Mouse (Mus musculus) MEL (cell line): Measurements from ENCODE around the gene Avpr2. TPM values are rescaled to one million over a fixed set of nuclear protein-coding genes. Genes with fewer than 3 reads are reported as not detected.

Source experiments
- DNase-seq: peaks from one replicate; pipeline ENCODE4 v3.0.0; 2011; ENCODE audit warnings: low read depth, low spot score
- H3K27ac ChIP-seq: 2 replicates; pipeline ENCODE4 v1.5.1; 2012; ENCODE audit warnings: low read depth, mild to moderate bottlenecking, control low read depth, low read length, moderate library complexity; ENCODE audit not compliant: control insufficient read depth
- H3K27me3 ChIP-seq, 2 experiments: fragments of 150-350 bp in 1 of 2; sonication (generic) in 1 of 2; 2 replicates each; pipeline ENCODE4 v1.6.1; 2012; ENCODE audit warnings: low read length in 2 of 2, mild to moderate bottlenecking in 2 of 2, improper control_type of control experiment in 1 of 2, moderate library complexity in 1 of 2; ENCODE audit not compliant: insufficient read depth in 2 of 2, control insufficient read depth in 1 of 2
- H3K36me3 ChIP-seq, 2 experiments: 2 replicates each; pipeline ENCODE4 v1.6.1; 2012 to 2014; ENCODE audit warnings: low read length in 2 of 2, improper control_type of control experiment in 1 of 2, inconsistent platforms in 1 of 2, mild to moderate bottlenecking in 1 of 2; ENCODE audit not compliant: insufficient read depth in 2 of 2, control insufficient read depth in 1 of 2
- H3K4me1 ChIP-seq, 2 experiments: fragments of 150-350 bp in 1 of 2; sonication (generic) in 1 of 2; 2 replicates each; pipeline ENCODE4 v1.6.1; 2012; ENCODE audit warnings: low read length in 2 of 2, improper control_type of control experiment in 1 of 2, mild to moderate bottlenecking in 1 of 2; ENCODE audit not compliant: insufficient read depth in 2 of 2, control insufficient read depth in 1 of 2
- H3K4me3 ChIP-seq, 2 experiments: fragments of 150-350 bp in 1 of 2; sonication (generic) in 1 of 2; 2 replicates each; pipeline ENCODE4 v1.5.1; 2012; ENCODE audit warnings: low read depth in 2 of 2, low read length in 2 of 2, mild to moderate bottlenecking in 2 of 2, moderate library complexity in 2 of 2, control low read depth in 1 of 2, improper control_type of control experiment in 1 of 2; ENCODE audit not compliant: control insufficient read depth in 1 of 2, insufficient read depth in 1 of 2
- H3K79me2 ChIP-seq: 2 replicates; pipeline ENCODE4 v1.6.1; 2012; ENCODE audit warnings: mild to moderate bottlenecking, low read length, moderate library complexity; ENCODE audit not compliant: control insufficient read depth, poor library complexity, insufficient read depth
- H3K9ac ChIP-seq: 2 replicates; pipeline ENCODE4 v1.6.1; 2012; ENCODE audit warnings: low read depth, mild to moderate bottlenecking, control low read depth, low read length, moderate library complexity; ENCODE audit not compliant: control insufficient read depth, poor library complexity, severe bottlenecking
- H3K9me3 ChIP-seq: fragments of 150-350 bp; sonication (generic); replicated peaks from 2 replicates; pipeline ENCODE4 v1.6.1; 2012; ENCODE audit warnings: mild to moderate bottlenecking, low read length, improper control_type of control experiment, moderate library complexity; ENCODE audit not compliant: insufficient read depth
- CHD1 ChIP-seq: IDR thresholded peaks from 2 replicates; pipeline ENCODE4 v1.6.1; 2012; ENCODE audit warnings: low read depth, mild to moderate bottlenecking, inconsistent platforms, low read length, improper control_type of control experiment
- CHD2 ChIP-seq: IDR thresholded peaks from 2 replicates; pipeline ENCODE4 v1.6.1; 2011; ENCODE audit warnings: low read length, improper control_type of control experiment
- ELF1 ChIP-seq: IDR thresholded peaks from 2 replicates; pipeline ENCODE4 v1.6.1; 2014; ENCODE audit warnings: low read depth, mild to moderate bottlenecking, inconsistent platforms, low read length, improper control_type of control experiment, moderate library complexity
- EP300 ChIP-seq, 2 experiments: IDR thresholded peaks; 2 replicates each; pipeline ENCODE4 v1.6.1; 2011; ENCODE audit warnings: improper control_type of control experiment in 2 of 2, low read length in 2 of 2, low read depth in 1 of 2, mild to moderate bottlenecking in 1 of 2
- ETS1 ChIP-seq: IDR thresholded peaks from 2 replicates; pipeline ENCODE4 v1.6.1; 2012; ENCODE audit warnings: low read depth, mild to moderate bottlenecking, inconsistent platforms, low read length, improper control_type of control experiment, moderate library complexity
- GATA1 ChIP-seq: IDR thresholded peaks from 2 replicates; pipeline ENCODE4 v1.6.1; 2011; ENCODE audit warnings: low read depth, low read length, improper control_type of control experiment
- HCFC1 ChIP-seq: IDR thresholded peaks from 2 replicates; pipeline ENCODE4 v1.6.1; 2012; ENCODE audit warnings: low read depth, mild to moderate bottlenecking, inconsistent platforms, low read length, improper control_type of control experiment, moderate library complexity
- JUND ChIP-seq: IDR thresholded peaks from 2 replicates; pipeline ENCODE4 v1.6.1; 2011; ENCODE audit warnings: low read depth, mild to moderate bottlenecking, improper control_type of control experiment, low read length
- MAX ChIP-seq: IDR thresholded peaks from 2 replicates; pipeline ENCODE4 v1.6.1; 2011; ENCODE audit warnings: low read length, improper control_type of control experiment
- MAZ ChIP-seq: IDR thresholded peaks from 2 replicates; pipeline ENCODE4 v1.6.1; 2012; ENCODE audit warnings: low read depth, mild to moderate bottlenecking, inconsistent platforms, low read length, improper control_type of control experiment
- MEF2A ChIP-seq: IDR thresholded peaks from 2 replicates; pipeline ENCODE4 v1.6.1; 2014; ENCODE audit warnings: low read depth, mild to moderate bottlenecking, inconsistent platforms, low read length, improper control_type of control experiment; ENCODE audit not compliant: poor library complexity, insufficient replicate concordance, severe bottlenecking; ENCODE audit errors: extremely low read depth
- MXI1 ChIP-seq: IDR thresholded peaks from 2 replicates; pipeline ENCODE4 v1.6.1; 2011; ENCODE audit warnings: mild to moderate bottlenecking, low read depth, low read length, improper control_type of control experiment
- MYB ChIP-seq: IDR thresholded peaks from 2 replicates; pipeline ENCODE4 v1.6.1; 2011; ENCODE audit warnings: mild to moderate bottlenecking, low read depth, low read length, improper control_type of control experiment
- MYC ChIP-seq: IDR thresholded peaks from 2 replicates; pipeline ENCODE4 v1.6.1; 2011; ENCODE audit warnings: low read depth, mild to moderate bottlenecking, low read length, improper control_type of control experiment, moderate library complexity
- NELFE ChIP-seq: IDR thresholded peaks from 2 replicates; pipeline ENCODE4 v1.6.1; 2011; ENCODE audit warnings: low read depth, low read length, improper control_type of control experiment
- NRF1 ChIP-seq: IDR thresholded peaks from 2 replicates; pipeline ENCODE4 v1.6.1; 2014; ENCODE audit warnings: low read depth, mild to moderate bottlenecking, inconsistent platforms, low read length, improper control_type of control experiment, moderate library complexity; ENCODE audit not compliant: poor library complexity, insufficient read depth, severe bottlenecking
- POLR2A ChIP-seq, 2 experiments: IDR thresholded peaks; 2 replicates each; pipeline ENCODE4 v1.6.1; 2011 to 2012; ENCODE audit warnings: low read length in 2 of 2, mild to moderate bottlenecking in 2 of 2, control low read depth in 1 of 2, improper control_type of control experiment in 1 of 2, low read depth in 1 of 2, moderate library complexity in 1 of 2; ENCODE audit not compliant: control insufficient read depth in 1 of 2, insufficient read depth in 1 of 2, poor library complexity in 1 of 2
- POLR2AphosphoS2 ChIP-seq: IDR thresholded peaks from 2 replicates; pipeline ENCODE4 v1.6.1; 2011; ENCODE audit warnings: low read length, improper control_type of control experiment
- POLR2AphosphoS5 ChIP-seq: IDR thresholded peaks from 2 replicates; pipeline ENCODE4 v1.6.1; 2012; ENCODE audit warnings: low read depth, borderline replicate concordance, mild to moderate bottlenecking, inconsistent platforms, low read length, moderate library complexity, mixed read lengths
- RAD21 ChIP-seq: IDR thresholded peaks from 2 replicates; pipeline ENCODE4 v1.6.1; 2011; ENCODE audit warnings: mild to moderate bottlenecking, low read depth, low read length, improper control_type of control experiment
- RCOR1 ChIP-seq: IDR thresholded peaks from 2 replicates; pipeline ENCODE4 v1.6.1; 2012; ENCODE audit warnings: low read depth, mild to moderate bottlenecking, inconsistent platforms, low read length, improper control_type of control experiment
- SIN3A ChIP-seq: IDR thresholded peaks from 2 replicates; pipeline ENCODE4 v1.6.1; 2012; ENCODE audit warnings: low read length, improper control_type of control experiment, inconsistent platforms
- SMC3 ChIP-seq: IDR thresholded peaks from 2 replicates; pipeline ENCODE4 v1.6.1; 2011; ENCODE audit warnings: low read depth, low read length, improper control_type of control experiment
- TBP ChIP-seq: IDR thresholded peaks from 2 replicates; pipeline ENCODE4 v1.8.0; 2011; ENCODE audit warnings: low read depth, low read length, improper control_type of control experiment
- TCF12 ChIP-seq: IDR thresholded peaks from 2 replicates; pipeline ENCODE4 v1.6.1; 2014; ENCODE audit warnings: low read depth, mild to moderate bottlenecking, inconsistent platforms, low read length, improper control_type of control experiment, moderate library complexity
- UBTF ChIP-seq: IDR thresholded peaks from 2 replicates; pipeline ENCODE4 v1.6.1; 2012; ENCODE audit warnings: low read depth, mild to moderate bottlenecking, inconsistent platforms, low read length, improper control_type of control experiment, moderate library complexity, borderline replicate concordance; ENCODE audit not compliant: insufficient read depth
- USF1 ChIP-seq: IDR thresholded peaks from 2 replicates; pipeline ENCODE4 v1.6.1; 2014; ENCODE audit warnings: low read depth, mild to moderate bottlenecking, inconsistent platforms, low read length, improper control_type of control experiment, moderate library complexity
- USF2 ChIP-seq, 2 experiments: IDR thresholded peaks; 2 replicates each; pipeline ENCODE4 v1.6.1; 2011 to 2012; ENCODE audit warnings: improper control_type of control experiment in 2 of 2, low read length in 2 of 2, borderline replicate concordance in 1 of 2, inconsistent platforms in 1 of 2, low read depth in 1 of 2, mild to moderate bottlenecking in 1 of 2; ENCODE audit not compliant: insufficient read depth in 1 of 2
- ZC3H11A ChIP-seq: IDR thresholded peaks from 2 replicates; pipeline ENCODE4 v1.6.1; 2012; ENCODE audit warnings: low read depth, mild to moderate bottlenecking, inconsistent platforms, low read length, improper control_type of control experiment
- ZKSCAN1 ChIP-seq: IDR thresholded peaks from 2 replicates; pipeline ENCODE4 v1.6.1; 2012; ENCODE audit warnings: low read depth, mild to moderate bottlenecking, inconsistent platforms, low read length, improper control_type of control experiment, moderate library complexity
- ZMIZ1 ChIP-seq: IDR thresholded peaks from 2 replicates; pipeline ENCODE4 v1.6.1; 2012; ENCODE audit warnings: low read depth, mild to moderate bottlenecking, inconsistent platforms, low read length, improper control_type of control experiment, moderate library complexity
- polyA plus RNA-seq, 2 experiments: library from polyadenylated mRNA; stranded (reverse) in 1 of 2; unstranded in 1 of 2; fragments of >175 nt in 1 of 2; fragments of >200 nt in 1 of 2; gene quantifications; 2 replicates each; pipeline versions ENCODE4 v1.2.1 to v1.2.4; 2012; ENCODE audit warnings: low replicate concordance in 2 of 2, low read depth in 1 of 2; ENCODE audit not compliant: insufficient read length in 2 of 2, insufficient read depth in 1 of 2, missing spikeins in 1 of 2
- total RNA-seq: library from RNA; depleted of rRNA; stranded (reverse); fragments of 300-350 nt; gene quantifications from 2 replicates; pipeline ENCODE4 v1.2.3, GENCODE M21; 2012

Avpr2 gene
- total and polyA plus RNA-seq, 3 experiments, result 0.35 to 0.49 TPM; not detected in 1

DNA sequence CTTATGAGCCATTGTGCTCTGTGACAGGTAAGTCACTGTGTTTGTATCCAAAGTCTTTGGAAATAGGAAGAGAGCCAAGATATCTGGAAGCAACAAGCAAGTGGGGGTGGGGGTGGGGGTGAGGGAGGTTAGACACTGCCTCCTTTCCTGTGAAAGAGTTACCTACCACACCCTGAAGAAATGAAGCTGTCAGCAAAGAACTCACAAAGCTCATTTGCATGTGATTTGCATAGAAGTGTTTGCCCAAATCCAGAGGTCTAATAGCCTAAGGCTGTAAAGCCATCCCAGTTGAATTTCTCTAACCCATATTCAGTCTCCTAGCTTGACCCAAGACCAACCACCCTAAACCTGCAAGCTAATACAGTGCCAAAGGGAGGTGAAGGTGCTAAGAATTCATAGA lies 18.5 kb downstream of the Avpr2 start:
- Histone ChIP-seq H3K79me2 (peaks cover 2% of the 10 kb centered on the region), H3K36me3 (peaks cover 0 to 32% of the 10 kb centered on the region in 2 experiments; a peak in 2 of 4 replicates), H3K9ac (peak overlapping the region; percentile 73), H3K4me3 (peak overlapping the region; percentile 61 to 63), H3K9me3 (no peaks in the 10 kb centered on the region), H3K27me3 (no peaks in the 10 kb centered on the region), H3K4me1 (peaks cover 15 to 32% of the 10 kb centered on the region in 2 experiments)
- DNase-seq, result peak; percentile 46
- TF ChIP-seq USF1, result no peak
- no peak for TF ChIP-seq NRF1
- TF ChIP-seq POLR2AphosphoS2, result no peak
- no peak for TF ChIP-seq UBTF
- TF ChIP-seq RAD21, result no peak
- TF ChIP-seq MAX, result no peak
- no peak for TF ChIP-seq POLR2A (IDR thresholded peaks at IDR 0.05; ENCODE audit: control insufficient read depth in 1 of 2, insufficient read depth in 1 of 2, low read depth in 1 of 2, low read length in 2 of 2, poor library complexity in 1 of 2)
- TF ChIP-seq MEF2A, result no peak
- no peak for TF ChIP-seq CHD2
- no peak for TF ChIP-seq USF2 (IDR thresholded peaks at IDR 0.05; ENCODE audit: borderline replicate concordance in 1 of 2, insufficient read depth in 1 of 2, low read depth in 1 of 2, low read length in 2 of 2)
- TF ChIP-seq SIN3A, result no peak
- TF ChIP-seq ELF1, result no peak
- TF ChIP-seq, all 39 proteins: peak for 0
- peak overlapping the region; percentile 90 for H3K27ac ChIP-seq

DNA sequence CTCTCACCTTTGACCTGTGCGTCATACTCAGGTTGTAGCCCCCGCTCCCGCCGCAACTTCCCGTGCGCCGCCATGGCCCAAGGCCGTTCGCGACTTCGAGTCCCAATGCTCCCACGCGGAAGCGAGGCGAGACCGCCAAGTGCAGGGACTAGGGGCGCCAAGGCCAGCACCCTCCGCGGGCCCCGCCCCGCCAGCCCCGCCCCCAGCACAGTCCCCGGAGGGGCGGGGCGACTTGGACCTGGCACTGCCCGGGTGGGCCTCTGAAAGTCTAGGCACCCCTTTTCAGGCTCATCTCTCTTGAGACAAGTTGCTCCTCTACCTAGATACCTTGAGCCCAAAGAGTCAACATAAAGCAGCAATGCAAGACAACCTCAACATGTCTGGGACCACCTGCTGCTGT lies 19.3 kb downstream of the Avpr2 start:
- H3K9me3 ChIP-seq, result no peaks in the 10 kb centered on the region
- DNase-seq, result peak; percentile 68
- H3K4me3 ChIP-seq, result peak overlapping the region; percentile 61 to 63
- peak overlapping the region; percentile 90 for H3K27ac ChIP-seq
- H3K27me3 ChIP-seq, result no peaks in the 10 kb centered on the region
- H3K4me1 ChIP-seq, result peaks cover 15 to 32% of the 10 kb centered on the region in 2 experiments
- H3K9ac ChIP-seq, result peak overlapping the region; percentile 73
- peaks cover 0 to 35% of the 10 kb centered on the region in 2 experiments; a peak in 2 of 4 replicates for H3K36me3 ChIP-seq
- peaks cover 2% of the 10 kb centered on the region for H3K79me2 ChIP-seq
- TF ChIP-seq ZMIZ1, result no peak
- no peak for TF ChIP-seq ELF1
- TF ChIP-seq NELFE, result peak; percentile 40; the same call in 1 of the 2 replicates
- TF ChIP-seq HCFC1, result no peak
- no peak for TF ChIP-seq MYB
- no peak for TF ChIP-seq RAD21
- no peak for TF ChIP-seq ETS1
- no peak for TF ChIP-seq SMC3
- no peak for TF ChIP-seq EP300 (IDR thresholded peaks at IDR 0.05; ENCODE audit: low read depth in 1 of 2, low read length in 2 of 2)
- TF ChIP-seq ZC3H11A, result no peak
- peak; percentile 17; the same call in 1 of the 2 replicates for TF ChIP-seq TCF12
- no peak for TF ChIP-seq RCOR1
- no peak for TF ChIP-seq GATA1
- TF ChIP-seq MAX, result peak; percentile 46; the same call in 1 of the 2 replicates
- TF ChIP-seq JUND, result no peak
- no peak for TF ChIP-seq UBTF
- TF ChIP-seq MYC, result no peak
- TF ChIP-seq POLR2AphosphoS5, result no peak
- no peak for TF ChIP-seq TBP
- no peak for TF ChIP-seq CHD1
- no peak for TF ChIP-seq MAZ
- TF ChIP-seq MXI1, result no peak
- peak in 1 of 2 experiments; percentile 51; a peak in 1 of 4 replicates for TF ChIP-seq POLR2A (IDR thresholded peaks at IDR 0.05; ENCODE audit: control insufficient read depth in 1 of 2, insufficient read depth in 1 of 2, low read depth in 1 of 2, low read length in 2 of 2, poor library complexity in 1 of 2)
- TF ChIP-seq ZKSCAN1, result no peak
